Comparison of ENCODE assay signal across 25 mouse cellular contexts in genomic region chr7:74924156-74924555, GRCm38 (mm10).
DNase-seq lines count a peak whose midpoint lies in the region; ATAC-seq and TF ChIP-seq lines count a peak whose summit lies in the region.
"Had no signal": no experiment of that assay in that cellular context is flagged by ENCODE, and none has a peak within 500 bp of the region (broad histone marks: within the 10 kb centered on the region; RNA-seq: fewer than 3 reads in every experiment).

No protein-coding gene starts in this region.

- H3K27ac ChIP-seq in ES-E14 (ENCODE audit: insufficient read depth, low read depth, low read length, poor library complexity, severe bottlenecking) = no peak overlapping the region
- no peak overlapping the region for H3K27ac ChIP-seq in layer of hippocampus, adult 2 months

- no peaks in the 10 kb centered on the region for H3K9me3 ChIP-seq in ES-E14 (ENCODE audit: control insufficient read depth, insufficient read depth, low read depth, low read length)
- H3K9me3 ChIP-seq: G1E had no signal

- TF ChIP-seq CTCF in layer of hippocampus, adult 2 months (conservative IDR thresholded peaks at IDR 0.05) = no peak

- H3K36me3 ChIP-seq in ES-E14 (ENCODE audit: control insufficient read depth, insufficient read depth, low read length, poor library complexity, severe bottlenecking) = no peaks in the 10 kb centered on the region
- H3K36me3 ChIP-seq: G1E had no signal

- in situ Hi-C loops in ES-E14 (cut with MboI; ENCODE audit: low sequenced_read_pairs in 2 of 2, unreplicated experiment in 2 of 2) = no loop called here

- H3K9ac ChIP-seq in ES-E14 (ENCODE audit: insufficient read depth, low read depth, low read length, poor library complexity, severe bottlenecking) = no peak overlapping the region

- no peak for ATAC-seq in frontal cortex, adult (ENCODE audit: low TSS enrichment)
- ATAC-seq: activated CD4-positive, CD25-positive, alpha-beta regulatory T cell, adult 4 months; CD4-positive, CD25-positive, alpha-beta regulatory T cell, adult 4 months; Patski had no signal

- H3K4me3 ChIP-seq in ES-E14 (ENCODE audit: insufficient read depth in 1 of 2, low read depth in 1 of 2, low read length in 2 of 2, poor library complexity in 1 of 2, severe bottlenecking in 1 of 2) = no peak overlapping the region
- no peak overlapping the region for H3K4me3 ChIP-seq in layer of hippocampus, adult 2 months

- DNase-seq in ES-CJ7 (ENCODE audit: low read depth, low spot score) (peak; percentile 53), ES-E14 (ENCODE audit: low read depth, low spot score) (peak; percentile 11), R1 (ENCODE audit: low read depth, low spot score) (peak; percentile 78), ZHBTc4 (ENCODE audit: low read depth, low spot score) (peak; percentile 65)
- no peak for DNase-seq in neural tube, embryonic 10.5 days (ENCODE audit: extremely low spot score, low spot score)
- DNase-seq in layer of hippocampus, postnatal 10 days (ENCODE audit: low spot score in 2 of 2) = no peak
- DNase-seq in layer of hippocampus, adult 2 months (ENCODE audit: low spot score in 2 of 2) = no peak
- DNase-seq: adrenal gland, adult 2 months; adrenal gland, adult 8-10 months; adrenal gland, postnatal 10 days; adrenal gland, postnatal 14 days; adrenal gland, postnatal 25 days; adrenal gland, postnatal 36 days; B cell, adult 2 months; cerebellum, adult 11 months; cerebellum, adult 11-12 months; cerebellum, adult 18-20 months; cerebellum, adult 2 months; cerebellum, adult 8-10 months; cerebellum, adult 9-10 months had no signal

- H3K4me1 ChIP-seq in ES-E14 (ENCODE audit: control insufficient read depth in 2 of 2, insufficient read depth in 2 of 2, low read length in 2 of 2, poor library complexity in 1 of 2) = no peaks in the 10 kb centered on the region

TF ChIP-seq in ES-E14, 5 proteins besides CTCF, POLR2A, EP300 and RAD21:
- TF ChIP-seq HCFC1 (IDR thresholded peaks at IDR 0.05; ENCODE audit: borderline replicate concordance, insufficient read depth, low read length) = no peak
- TF ChIP-seq ZNF384 (IDR thresholded peaks at IDR 0.05; ENCODE audit: low read depth, low read length) = 0 out of 2 replicates have a peak, but pooled peaks have one; percentile 19
TF ChIP-seq in ES-E14: peak in this region for 1.

Comparison
In these comparisons a context has a peak if more than half of its experiments do, and no peak if none do; other contexts are left out.
1. DNase-seq: peak in ES-CJ7 (single experiment), ES-E14 (single experiment), R1 (single experiment) and ZHBTc4 (single experiment); none in neural tube, embryonic 10.5 days (single experiment), layer of hippocampus, postnatal 10 days (0 of 2) and layer of hippocampus, adult 2 months (0 of 2).